Mouse (Mus musculus) bone marrow, adult 2 months (tissue): ENCODE results near the gene Ppid.

Experiments used
- CTCF ChIP-seq: fragments of 200-500 bp; IDR thresholded peaks from 2 replicates; pipeline ENCODE4 v1.5.1; 2011; ENCODE audit warnings: low read length, control low read depth; ENCODE audit not compliant: control insufficient read depth, insufficient read depth
- POLR2A ChIP-seq: fragments of 200-500 bp; IDR thresholded peaks from 2 replicates; pipeline ENCODE4 v1.6.1; 2011; ENCODE audit warnings: low read depth, mild to moderate bottlenecking, control low read depth, low read length, borderline replicate concordance; ENCODE audit not compliant: control insufficient read depth

GRCm38 (mm10) chr3:79575576-79576467, 15.3 kb upstream of the Ppid start:
- TF ChIP-seq POLR2A, result no peak
- no peak for TF ChIP-seq CTCF
